Mouse (Mus musculus) G1E-ER4 (cell line): ENCODE measurements around the gene Gm17651. TPM values are rescaled to one million over a fixed set of nuclear protein-coding genes. Genes with fewer than 3 reads are reported as not detected.

ENCODE experiments used
- GATA1 ChIP-seq: IDR thresholded peaks from one replicate; pipeline ENCODE4 v1.8.0; 2012; ENCODE audit warnings: low read length, inconsistent platforms
- polyA plus RNA-seq: library from polyadenylated mRNA; stranded (reverse); fragments of >175 nt; gene quantifications from 2 replicates; pipeline ENCODE4 v1.2.3, GENCODE M21; 2012

Gene Gm17651
- polyA plus RNA-seq, 1 experiment, result not detected

- TF ChIP-seq GATA1, result no peak
Observed at GRCm38 (mm10) chr3:97654901-97655300, 19.6 kb downstream of the Gm17651 start.

- no peak for TF ChIP-seq GATA1
Observed at GRCm38 (mm10) chr3:97653781-97654180, 20.7 kb downstream of the Gm17651 start.

GRCm38 (mm10) chr3:97651604-97652003, 22.9 kb downstream of the Gm17651 start:
- no peak for TF ChIP-seq GATA1

GRCm38 (mm10) chr3:97649469-97649868, 25.0 kb downstream of the Gm17651 start:
- no peak for TF ChIP-seq GATA1

- no peak for TF ChIP-seq GATA1
Observed at GRCm38 (mm10) chr3:97649022-97649421, 25.5 kb downstream of the Gm17651 start.

- TF ChIP-seq GATA1, result no peak
Observed at GRCm38 (mm10) chr3:97648518-97648917, 26.0 kb downstream of the Gm17651 start.

- no peak for TF ChIP-seq GATA1
Observed at GRCm38 (mm10) chr3:97642001-97642400, 32.5 kb downstream of the Gm17651 start.

- no peak for TF ChIP-seq GATA1
Observed at GRCm38 (mm10) chr3:97641396-97641795, 33.1 kb downstream of the Gm17651 start.

- no peak for TF ChIP-seq GATA1
Observed at GRCm38 (mm10) chr3:97634288-97634761, 40.2 kb downstream of the Gm17651 start.

GRCm38 (mm10) chr3:97633456-97633855, 41.0 kb downstream of the Gm17651 start:
- no peak for TF ChIP-seq GATA1

GRCm38 (mm10) chr3:97631258-97631860, 43.1 kb downstream of the Gm17651 start:
- no peak for TF ChIP-seq GATA1

GRCm38 (mm10) chr3:97630746-97631145, 43.7 kb downstream of the Gm17651 start:
- TF ChIP-seq GATA1, result no peak

GRCm38 (mm10) chr3:97629941-97630340, 44.6 kb downstream of the Gm17651 start:
- TF ChIP-seq GATA1, result no peak

GRCm38 (mm10) chr3:97628391-97629001, 46.0 kb downstream of the Gm17651 start, which contains the start of gene Fmo5:
Gene Fmo5 (plus strand): TSS chr3:97628804.
- TF ChIP-seq GATA1, result no peak

GRCm38 (mm10) chr3:97627893-97628292, 46.6 kb downstream of the Gm17651 start:
- TF ChIP-seq GATA1, result no peak

GRCm38 (mm10) chr3:97624611-97625010, 49.9 kb downstream of the Gm17651 start:
- TF ChIP-seq GATA1, result no peak

Other genes with a start within 250 kb of the Gm17651 start
- 4.4 and 8.1 TPM in 2 replicates for gene Chd1l, start 64.5 kb downstream of the Gm17651 start, polyA plus RNA-seq
- gene Fmo5, start 45.9 kb downstream of the Gm17651 start, polyA plus RNA-seq, result 0.09 and 0.11 TPM in 2 replicates
- 0.84 and 1.2 TPM in 2 replicates for gene Prkab2, start 16.5 kb downstream of the Gm17651 start, polyA plus RNA-seq
- gene Pde4dip, start 214.0 kb upstream of the Gm17651 start, polyA plus RNA-seq, result 0.41 and 0.42 TPM in 2 replicates
- gene Sec22b, start 226.5 kb upstream of the Gm17651 start, polyA plus RNA-seq, result 58.3 and 71.9 TPM in 2 replicates